ENCODE assay signal across 11 mouse cellular contexts in the genomic region with DNA sequence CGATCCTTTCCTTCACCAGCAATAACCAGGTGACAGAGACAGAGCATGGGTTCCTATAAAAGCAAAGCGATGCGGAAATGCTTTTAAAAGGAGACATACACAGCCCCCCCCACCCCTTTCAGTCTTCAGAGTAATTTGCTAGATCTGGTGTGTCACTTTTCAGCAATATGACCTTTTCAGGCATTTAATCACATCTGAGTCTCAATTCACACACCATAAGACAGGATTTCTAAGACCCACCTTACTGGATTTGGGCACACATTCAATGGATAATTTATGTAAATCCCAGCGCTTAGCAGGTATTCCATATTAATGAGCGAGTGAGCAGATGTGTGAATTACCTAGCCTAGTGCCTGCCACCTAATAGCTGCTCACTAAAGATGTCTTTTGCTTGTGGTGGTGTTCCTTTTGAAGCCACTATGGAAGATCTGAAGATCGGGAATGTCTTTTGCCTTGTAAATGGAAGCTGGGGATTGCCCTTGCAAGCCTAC.
A peak's percentile ranks its signal among the peaks of the same experiment; 100 is the strongest.
DNase-seq lines count a peak whose midpoint lies in the region; ATAC-seq lines count a peak whose summit lies in the region.
"Had no signal": no experiment of that assay in that cellular context is flagged by ENCODE, and none has a peak within 500 bp of the region (broad histone marks: within the 10 kb centered on the region; RNA-seq: fewer than 3 reads in every experiment).

No protein-coding gene starts in this region.

- no peak overlapping the region for H3K9ac ChIP-seq in kidney, embryonic 15.5 days
- no peak overlapping the region for H3K9ac ChIP-seq in embryonic facial prominence, embryonic 15.5 days
- H3K9ac ChIP-seq in hindbrain, embryonic 14.5 days, result peak overlapping the region; percentile 44
- peak overlapping the region; percentile 30; the same call in 1 of the 2 replicates for H3K9ac ChIP-seq in midbrain, embryonic 13.5 days (replicated peaks)

- H3K36me3 ChIP-seq in kidney, embryonic 15.5 days, result no peaks in the 10 kb centered on the region
- H3K36me3 ChIP-seq in embryonic facial prominence, embryonic 15.5 days, result no peaks in the 10 kb centered on the region
- H3K36me3 ChIP-seq in hindbrain, embryonic 14.5 days (replicated peaks; ENCODE audit: control insufficient read depth, insufficient read depth), result no peaks in the 10 kb centered on the region
- H3K36me3 ChIP-seq in midbrain, embryonic 13.5 days, result no peaks in the 10 kb centered on the region

- WGBS in kidney, embryonic 15.5 days, result 29% methylated on average over 6 of the region's 6 CpGs
- 33% methylated on average over 6 of the region's 6 CpGs for WGBS in embryonic facial prominence, embryonic 15.5 days
- WGBS in hindbrain, embryonic 14.5 days, result 14% methylated on average over 6 of the region's 6 CpGs
- 4% methylated on average over 6 of the region's 6 CpGs for WGBS in midbrain, embryonic 13.5 days

- H3K9me3 ChIP-seq in kidney, embryonic 15.5 days (replicated peaks), result no peaks in the 10 kb centered on the region
- no peaks in the 10 kb centered on the region for H3K9me3 ChIP-seq in embryonic facial prominence, embryonic 15.5 days (replicated peaks)
- no peaks in the 10 kb centered on the region for H3K9me3 ChIP-seq in hindbrain, embryonic 14.5 days (ENCODE audit: control insufficient read depth, low read length)
- no peaks in the 10 kb centered on the region for H3K9me3 ChIP-seq in midbrain, embryonic 13.5 days

- no peaks in the 10 kb centered on the region for H3K27me3 ChIP-seq in kidney, embryonic 15.5 days
- no peaks in the 10 kb centered on the region for H3K27me3 ChIP-seq in embryonic facial prominence, embryonic 15.5 days
- H3K27me3 ChIP-seq in hindbrain, embryonic 14.5 days (ENCODE audit: control insufficient read depth, insufficient read depth, low read length), result no peaks in the 10 kb centered on the region
- H3K27me3 ChIP-seq in midbrain, embryonic 13.5 days, result no peaks in the 10 kb centered on the region
- H3K27me3 ChIP-seq: megakaryocyte, embryonic 14.5 days had no signal

- H3K4me3 ChIP-seq in kidney, embryonic 15.5 days (replicated peaks), result no peak overlapping the region; the same call in 1 of the 2 replicates
- no peak overlapping the region for H3K4me3 ChIP-seq in embryonic facial prominence, embryonic 15.5 days (replicated peaks)
- H3K4me3 ChIP-seq in hindbrain, embryonic 14.5 days (replicated peaks; ENCODE audit: low read length), result no peak overlapping the region
- peak overlapping the region; percentile 11 for H3K4me3 ChIP-seq in midbrain, embryonic 13.5 days (replicated peaks)
- H3K4me3 ChIP-seq: megakaryocyte, embryonic 14.5 days had no signal

- H3K27ac ChIP-seq in kidney, embryonic 15.5 days, result no peak overlapping the region
- no peak overlapping the region for H3K27ac ChIP-seq in embryonic facial prominence, embryonic 15.5 days (replicated peaks)
- H3K27ac ChIP-seq in hindbrain, embryonic 14.5 days, result peak overlapping the region; percentile 82
- peak overlapping the region; percentile 76 for H3K27ac ChIP-seq in midbrain, embryonic 13.5 days

- ATAC-seq in kidney, embryonic 15.5 days (replicated peaks; ENCODE audit: low FRiP score), result no peak
- no peak for ATAC-seq in embryonic facial prominence, embryonic 15.5 days (ENCODE audit: insufficient number of reproducible peaks, low FRiP score, low TSS enrichment, low read depth)
- peak; percentile 51; the same call in 1 of the 2 replicates for ATAC-seq in hindbrain, embryonic 14.5 days (ENCODE audit: low FRiP score)
- ATAC-seq in midbrain, embryonic 13.5 days, result peak; percentile 75
- no peak for ATAC-seq in megakaryocyte, adult 5-6 weeks (ENCODE audit: poor library complexity, severe bottlenecking)

- peaks cover 19% of the 10 kb centered on the region for H3K4me1 ChIP-seq in kidney, embryonic 15.5 days
- H3K4me1 ChIP-seq in embryonic facial prominence, embryonic 15.5 days, result peaks cover 9% of the 10 kb centered on the region; the same call in 1 of the 2 replicates
- H3K4me1 ChIP-seq in hindbrain, embryonic 14.5 days (replicated peaks; ENCODE audit: control insufficient read depth, insufficient read depth, low read length), result peaks cover 24% of the 10 kb centered on the region
- H3K4me1 ChIP-seq in midbrain, embryonic 13.5 days (replicated peaks), result peaks cover 31% of the 10 kb centered on the region
- H3K4me1 ChIP-seq: megakaryocyte, embryonic 14.5 days had no signal

- peak overlapping the region; percentile 34 for H3K4me2 ChIP-seq in kidney, embryonic 15.5 days
- peak overlapping the region; percentile 27; the same call in 1 of the 2 replicates for H3K4me2 ChIP-seq in embryonic facial prominence, embryonic 15.5 days (replicated peaks)
- peak overlapping the region; percentile 40 for H3K4me2 ChIP-seq in hindbrain, embryonic 14.5 days (replicated peaks)
- H3K4me2 ChIP-seq in midbrain, embryonic 13.5 days (replicated peaks), result peak overlapping the region; percentile 48

- DNase-seq in kidney, postnatal 10 days, result no peak
- peak; percentile 52 for DNase-seq in hindbrain, embryonic 14.5 days (ENCODE audit: low spot score)
- DNase-seq in testis, postnatal 10 days (ENCODE audit: low spot score), result no peak
- DNase-seq in frontal cortex, postnatal 10 days (ENCODE audit: low spot score in 2 of 2), result no peak
- DNase-seq: gastrocnemius, postnatal 36 days; thymus, adult 2 months had no signal

Comparison
In these comparisons a context has a peak if more than half of its experiments do, and no peak if none do; other contexts are left out.
1. ATAC-seq: peak in hindbrain, embryonic 14.5 days (single experiment) and midbrain, embryonic 13.5 days (single experiment); none in kidney, embryonic 15.5 days (single experiment), embryonic facial prominence, embryonic 15.5 days (single experiment) and megakaryocyte, adult 5-6 weeks (single experiment).
2. H3K27ac ChIP-seq: peak in hindbrain, embryonic 14.5 days (single experiment) and midbrain, embryonic 13.5 days (single experiment); none in kidney, embryonic 15.5 days (single experiment) and embryonic facial prominence, embryonic 15.5 days (single experiment).
3. H3K9ac ChIP-seq: peak in hindbrain, embryonic 14.5 days (single experiment) and midbrain, embryonic 13.5 days (single experiment); none in kidney, embryonic 15.5 days (single experiment) and embryonic facial prominence, embryonic 15.5 days (single experiment).
4. Peak in every context shown above with its lines, with median percentiles within 50 percentile points of each other: H3K4me2 ChIP-seq.